Mouse (Mus musculus): Measurements from ENCODE around the gene Pbx3. TPM values are rescaled to one million over a fixed set of nuclear protein-coding genes. Genes with fewer than 3 reads are reported as not detected.

Pbx3 gene
- polyA plus RNA-seq, 1 experiment: 12.2 TPM

DNA sequence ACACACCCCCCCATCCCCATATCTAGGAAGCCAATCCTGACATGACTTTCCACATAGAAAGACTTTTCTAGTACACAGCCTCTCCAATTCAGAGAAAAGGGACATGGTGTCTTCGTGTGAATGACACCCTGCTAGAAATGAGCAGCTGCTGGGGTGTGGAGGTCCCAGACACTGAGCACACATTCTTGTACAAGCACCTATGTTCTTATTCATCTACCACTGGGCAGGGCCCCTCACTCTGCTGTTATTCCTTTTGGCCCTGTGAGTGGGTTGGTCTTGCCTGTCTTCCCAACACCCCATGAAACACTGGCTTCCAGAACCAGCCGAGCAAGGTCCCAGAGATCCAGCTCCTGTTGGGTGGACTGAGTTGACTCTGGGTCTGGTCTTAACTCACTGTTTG lies 203.3 kb downstream of the Pbx3 start:
- H3K4me1 ChIP-seq (ENCODE audit: control insufficient read depth, insufficient read depth, low read length): no peaks in the 10 kb centered on the region
- no peak overlapping the region for H3K27ac ChIP-seq (ENCODE audit: insufficient read depth, low read length)
- H3K4me3 ChIP-seq (ENCODE audit: insufficient read depth, low read length): no peak overlapping the region
- TF ChIP-seq POLR2A (IDR thresholded peaks at IDR 0.05; ENCODE audit: extremely low read depth, insufficient read depth, low read length) (no peak), CTCF (IDR thresholded peaks at IDR 0.05; ENCODE audit: extremely low read depth, insufficient read depth, low read length) (no peak)

DNA sequence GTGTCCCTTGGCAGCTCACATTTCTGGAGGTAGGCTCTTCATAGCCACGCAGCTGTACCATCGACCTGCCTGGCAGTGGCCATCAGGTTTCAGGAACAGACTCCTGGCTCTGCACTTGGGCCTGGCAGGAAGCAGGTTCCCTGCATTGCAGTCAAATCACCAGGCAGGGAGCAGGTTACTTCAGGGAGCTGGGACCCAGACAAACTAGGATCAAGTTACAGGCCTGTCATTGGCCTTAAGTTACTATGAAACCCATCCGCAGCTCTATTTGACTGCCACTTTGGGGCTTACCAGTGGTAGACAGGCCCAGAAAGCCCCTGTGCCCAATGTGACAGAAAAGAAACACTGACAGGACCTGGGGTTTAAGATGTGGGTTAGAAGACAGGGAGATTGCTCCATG lies 204.8 kb downstream of the Pbx3 start:
- H3K4me3 ChIP-seq (ENCODE audit: insufficient read depth, low read length): no peak overlapping the region
- TF ChIP-seq POLR2A (IDR thresholded peaks at IDR 0.05; ENCODE audit: extremely low read depth, insufficient read depth, low read length): no peak
- no peak for TF ChIP-seq CTCF (IDR thresholded peaks at IDR 0.05; ENCODE audit: extremely low read depth, insufficient read depth, low read length)
- no peaks in the 10 kb centered on the region for H3K4me1 ChIP-seq (ENCODE audit: control insufficient read depth, insufficient read depth, low read length)
- H3K27ac ChIP-seq (ENCODE audit: insufficient read depth, low read length): no peak overlapping the region

- Histone ChIP-seq H3K27ac (ENCODE audit: insufficient read depth, low read length) (no peak overlapping the region), H3K4me1 (ENCODE audit: control insufficient read depth, insufficient read depth, low read length) (no peaks in the 10 kb centered on the region), H3K4me3 (ENCODE audit: insufficient read depth, low read length) (no peak overlapping the region)
- TF ChIP-seq POLR2A (IDR thresholded peaks at IDR 0.05; ENCODE audit: extremely low read depth, insufficient read depth, low read length) (no peak), CTCF (IDR thresholded peaks at IDR 0.05; ENCODE audit: extremely low read depth, insufficient read depth, low read length) (no peak)
Measured at GRCm38 (mm10) chr2:34162484-34162883, 210.5 kb downstream of the Pbx3 start.

- Histone ChIP-seq H3K4me1 (ENCODE audit: control insufficient read depth, insufficient read depth, low read length) (no peaks in the 10 kb centered on the region), H3K4me3 (ENCODE audit: insufficient read depth, low read length) (no peak overlapping the region), H3K27ac (ENCODE audit: insufficient read depth, low read length) (no peak overlapping the region)
- TF ChIP-seq POLR2A (IDR thresholded peaks at IDR 0.05; ENCODE audit: extremely low read depth, insufficient read depth, low read length): no peak
- no peak for TF ChIP-seq CTCF (IDR thresholded peaks at IDR 0.05; ENCODE audit: extremely low read depth, insufficient read depth, low read length)
Measured at GRCm38 (mm10) chr2:34157746-34158145, 215.2 kb downstream of the Pbx3 start.

GRCm38 (mm10) chr2:34154833-34155232 lies 218.1 kb downstream of the Pbx3 start:
- no peak overlapping the region for H3K27ac ChIP-seq (ENCODE audit: insufficient read depth, low read length)
- no peaks in the 10 kb centered on the region for H3K4me1 ChIP-seq (ENCODE audit: control insufficient read depth, insufficient read depth, low read length)
- no peak for TF ChIP-seq POLR2A (IDR thresholded peaks at IDR 0.05; ENCODE audit: extremely low read depth, insufficient read depth, low read length)
- no peak for TF ChIP-seq CTCF (IDR thresholded peaks at IDR 0.05; ENCODE audit: extremely low read depth, insufficient read depth, low read length)
- H3K4me3 ChIP-seq (ENCODE audit: insufficient read depth, low read length): no peak overlapping the region

DNA sequence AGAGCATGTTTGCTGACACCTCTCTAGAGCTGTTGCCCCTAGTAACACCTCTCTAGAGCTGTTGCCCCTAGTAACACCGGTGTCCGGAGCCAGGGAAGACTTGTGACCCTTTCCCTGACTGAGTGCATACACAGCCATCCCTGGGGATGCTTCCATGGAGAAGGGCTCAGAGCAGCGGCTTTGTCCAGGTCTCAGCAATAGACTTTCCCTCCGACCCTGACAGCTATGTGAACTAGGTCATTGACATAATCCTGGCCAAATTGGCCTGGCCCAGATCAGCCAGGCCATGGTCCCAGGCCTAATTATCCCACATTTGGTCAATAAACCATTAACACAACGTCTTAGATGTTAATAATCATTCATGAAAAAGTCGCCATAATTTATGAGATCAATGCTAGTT lies 219.6 kb downstream of the Pbx3 start:
- Histone ChIP-seq H3K27ac (ENCODE audit: insufficient read depth, low read length) (no peak overlapping the region), H3K4me3 (ENCODE audit: insufficient read depth, low read length) (no peak overlapping the region), H3K4me1 (ENCODE audit: control insufficient read depth, insufficient read depth, low read length) (no peaks in the 10 kb centered on the region)
- TF ChIP-seq CTCF (IDR thresholded peaks at IDR 0.05; ENCODE audit: extremely low read depth, insufficient read depth, low read length) (no peak), POLR2A (IDR thresholded peaks at IDR 0.05; ENCODE audit: extremely low read depth, insufficient read depth, low read length) (no peak)

GRCm38 (mm10) chr2:34150560-34150959 lies 222.4 kb downstream of the Pbx3 start:
- no peak overlapping the region for H3K4me3 ChIP-seq (ENCODE audit: insufficient read depth, low read length)
- no peaks in the 10 kb centered on the region for H3K4me1 ChIP-seq (ENCODE audit: control insufficient read depth, insufficient read depth, low read length)
- no peak overlapping the region for H3K27ac ChIP-seq (ENCODE audit: insufficient read depth, low read length)
- TF ChIP-seq CTCF (IDR thresholded peaks at IDR 0.05; ENCODE audit: extremely low read depth, insufficient read depth, low read length) (no peak), POLR2A (IDR thresholded peaks at IDR 0.05; ENCODE audit: extremely low read depth, insufficient read depth, low read length) (no peak)

- no peak overlapping the region for H3K4me3 ChIP-seq (ENCODE audit: insufficient read depth, low read length)
- no peaks in the 10 kb centered on the region for H3K4me1 ChIP-seq (ENCODE audit: control insufficient read depth, insufficient read depth, low read length)
- no peak for TF ChIP-seq POLR2A (IDR thresholded peaks at IDR 0.05; ENCODE audit: extremely low read depth, insufficient read depth, low read length)
- TF ChIP-seq CTCF (IDR thresholded peaks at IDR 0.05; ENCODE audit: extremely low read depth, insufficient read depth, low read length): no peak
- H3K27ac ChIP-seq (ENCODE audit: insufficient read depth, low read length): no peak overlapping the region
Measured at GRCm38 (mm10) chr2:34148214-34148613, 224.7 kb downstream of the Pbx3 start.

DNA sequence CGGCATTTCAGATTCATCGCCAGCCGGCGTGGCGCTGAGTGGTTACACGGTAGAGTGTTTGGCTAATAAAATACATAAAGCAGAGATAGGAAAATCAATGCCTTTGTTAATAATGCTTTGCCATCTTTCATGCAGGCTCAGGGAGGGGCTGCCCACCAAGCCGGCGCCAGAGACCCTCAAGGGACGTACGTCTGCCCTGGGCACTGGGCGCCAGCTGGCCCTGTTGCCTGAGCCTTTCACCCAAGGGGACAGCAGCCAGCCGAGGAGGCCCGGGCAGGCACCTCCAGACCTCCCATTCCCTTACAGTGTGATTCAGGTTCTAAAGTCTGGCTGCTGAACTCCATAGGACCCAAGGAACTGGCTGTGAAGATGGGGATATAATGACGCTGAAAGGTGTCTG lies 225.5 kb downstream of the Pbx3 start:
- Histone ChIP-seq H3K4me3 (ENCODE audit: insufficient read depth, low read length) (no peak overlapping the region), H3K4me1 (ENCODE audit: control insufficient read depth, insufficient read depth, low read length) (no peaks in the 10 kb centered on the region), H3K27ac (ENCODE audit: insufficient read depth, low read length) (no peak overlapping the region)
- TF ChIP-seq CTCF (IDR thresholded peaks at IDR 0.05; ENCODE audit: extremely low read depth, insufficient read depth, low read length) (no peak), POLR2A (IDR thresholded peaks at IDR 0.05; ENCODE audit: extremely low read depth, insufficient read depth, low read length) (no peak)

- TF ChIP-seq POLR2A (IDR thresholded peaks at IDR 0.05; ENCODE audit: extremely low read depth, insufficient read depth, low read length): no peak
- no peak for TF ChIP-seq CTCF (IDR thresholded peaks at IDR 0.05; ENCODE audit: extremely low read depth, insufficient read depth, low read length)
- H3K4me1 ChIP-seq (ENCODE audit: control insufficient read depth, insufficient read depth, low read length): no peaks in the 10 kb centered on the region
- H3K27ac ChIP-seq (ENCODE audit: insufficient read depth, low read length): no peak overlapping the region
- no peak overlapping the region for H3K4me3 ChIP-seq (ENCODE audit: insufficient read depth, low read length)
Measured at GRCm38 (mm10) chr2:34147036-34147435, 225.9 kb downstream of the Pbx3 start.

DNA sequence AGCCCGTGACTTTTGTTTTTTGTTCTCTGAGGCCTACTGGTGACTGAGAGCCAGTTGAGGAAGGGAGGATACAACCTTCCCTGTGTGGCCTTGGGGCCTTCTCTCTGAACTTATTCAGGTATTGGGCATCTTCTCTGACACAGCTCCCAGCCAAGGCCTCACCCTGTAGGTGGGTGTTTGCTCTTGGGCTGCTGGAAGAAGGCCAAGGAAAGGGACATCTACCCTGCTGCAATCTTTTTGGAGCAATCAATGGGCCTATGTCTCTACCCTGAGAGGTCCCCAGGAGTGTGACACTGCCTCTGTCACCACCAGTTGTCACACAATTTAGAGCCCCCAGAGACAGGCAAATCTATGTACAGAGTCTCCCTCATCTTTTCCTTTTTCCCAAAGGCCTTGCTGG lies 226.5 kb downstream of the Pbx3 start:
- TF ChIP-seq CTCF (IDR thresholded peaks at IDR 0.05; ENCODE audit: extremely low read depth, insufficient read depth, low read length) (no peak), POLR2A (IDR thresholded peaks at IDR 0.05; ENCODE audit: extremely low read depth, insufficient read depth, low read length) (no peak)
- Histone ChIP-seq H3K4me1 (ENCODE audit: control insufficient read depth, insufficient read depth, low read length) (no peaks in the 10 kb centered on the region), H3K27ac (ENCODE audit: insufficient read depth, low read length) (no peak overlapping the region), H3K4me3 (ENCODE audit: insufficient read depth, low read length) (no peak overlapping the region)
